Mouse (Mus musculus) liver, embryonic 14.5 days (tissue): ENCODE measurements at regions not wholly inside any gene's neighbourhood (a gene's known extent, or its start where the extent isn't known, plus 50 kb on each side); places are given as distances from the start of the nearest gene placed in this dataset.

Source experiments
- CTCF ChIP-seq: IDR thresholded peaks from 2 replicates; pipeline ENCODE4 v1.5.1; 2016; ENCODE audit warnings: antibody characterized with exemption, low read depth, control low read depth
- EP300 ChIP-seq: IDR thresholded peaks from 2 replicates; pipeline ENCODE4 v1.6.1; 2016; ENCODE audit warnings: antibody characterized with exemption, low read depth

DNA sequence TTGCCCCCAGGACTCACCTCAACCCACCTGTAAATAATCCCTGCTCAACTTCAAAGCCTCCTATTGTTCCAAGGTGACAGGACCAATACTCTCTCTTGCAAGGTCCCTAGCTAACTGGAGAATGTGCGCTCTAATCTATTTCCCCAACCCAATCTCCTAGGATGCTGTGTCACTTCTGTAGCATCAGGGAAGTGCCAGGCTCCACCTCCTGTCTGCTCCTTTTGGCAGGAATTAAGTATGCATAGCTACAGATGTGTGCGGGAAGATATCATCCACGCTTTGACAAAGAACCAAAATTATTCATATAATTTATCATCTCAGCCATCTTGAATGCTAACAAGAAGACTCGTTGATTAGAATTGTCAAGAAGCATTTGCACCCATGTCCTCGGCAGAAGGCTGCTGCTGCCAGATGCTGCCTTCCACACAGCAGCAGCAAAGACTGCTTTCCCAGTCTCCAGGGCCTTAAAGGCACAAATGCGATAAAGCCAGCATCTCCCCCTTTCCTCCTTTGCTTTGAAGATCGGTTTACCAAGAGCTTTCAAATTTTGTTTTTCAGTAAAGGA lies 375.3 kb upstream of the Vstm2b start:
- TF ChIP-seq CTCF (no peak), EP300 (no peak)
